ENCODE assay signal across 25 mouse cellular contexts in the genomic region with DNA sequence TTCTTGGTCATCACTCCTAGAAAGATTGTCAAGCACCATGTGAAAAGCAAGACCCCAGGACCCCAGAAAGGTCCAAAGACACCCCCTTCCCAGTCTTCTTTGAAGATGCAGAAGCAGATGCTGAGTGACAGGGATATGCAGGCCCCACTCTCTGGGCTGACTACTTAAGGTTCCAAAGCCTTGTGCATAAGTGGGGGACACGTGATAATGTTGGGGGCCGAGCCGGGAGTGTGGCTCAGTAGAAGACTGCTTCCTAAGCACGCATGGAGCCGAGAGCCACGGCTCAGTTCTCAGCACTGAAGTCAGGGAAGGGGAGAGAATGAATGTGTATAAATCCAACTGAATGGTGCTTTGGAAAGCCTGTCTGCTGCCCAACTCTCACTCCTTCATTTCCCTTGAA. TPM values are rescaled to one million over a fixed set of nuclear protein-coding genes. Genes with fewer than 3 reads are reported as not detected.
DNase-seq lines count a peak whose midpoint lies in the region; ATAC-seq and TF ChIP-seq lines count a peak whose summit lies in the region.
"Had no signal": no experiment of that assay in that cellular context is flagged by ENCODE, and none has a peak within 500 bp of the region (broad histone marks: within the 10 kb centered on the region; RNA-seq: fewer than 3 reads in every experiment).

No protein-coding gene starts in this region.

- peaks cover 26% of the 10 kb centered on the region for H3K4me1 ChIP-seq in forebrain, embryonic 10.5 days
- H3K4me1 ChIP-seq in forebrain, embryonic 15.5 days, result no peaks in the 10 kb centered on the region
- H3K4me1 ChIP-seq in heart, embryonic 14.5 days (ENCODE audit: control insufficient read depth in 2 of 2, insufficient read depth in 2 of 2, low read length in 2 of 2), result peaks cover 13 to 44% of the 10 kb centered on the region in 2 experiments
- peaks cover 17% of the 10 kb centered on the region for H3K4me1 ChIP-seq in lung, embryonic 14.5 days (ENCODE audit: insufficient read depth)
- peaks cover 25% of the 10 kb centered on the region for H3K4me1 ChIP-seq in embryonic facial prominence, embryonic 10.5 days
- H3K4me1 ChIP-seq: hindbrain, embryonic 15.5 days; intestine, embryonic 15.5 days had no signal

- ATAC-seq in forebrain, embryonic 15.5 days (replicated peaks), result no peak
- ATAC-seq in heart, embryonic 14.5 days (ENCODE audit: insufficient number of reproducible peaks, insufficient read depth, low FRiP score, low read depth), result no peak
- ATAC-seq in lung, embryonic 14.5 days (ENCODE audit: insufficient read depth), result no peak

- intact Hi-C loops in heart, postnatal 14 days (cut with DNase I), result no loop called here
- intact Hi-C loops in gastrocnemius, adult 2 months (cut with DNase I), result no loop called here

- no peak overlapping the region for H3K4me3 ChIP-seq in forebrain, embryonic 10.5 days
- H3K4me3 ChIP-seq in forebrain, embryonic 15.5 days, result no peak overlapping the region
- no peak overlapping the region for H3K4me3 ChIP-seq in heart, embryonic 14.5 days (ENCODE audit: control insufficient read depth in 1 of 2, insufficient read depth in 1 of 2, low read depth in 1 of 2, low read length in 2 of 2)
- no peak overlapping the region for H3K4me3 ChIP-seq in lung, embryonic 14.5 days (ENCODE audit: low read depth, low read length)
- H3K4me3 ChIP-seq in embryonic facial prominence, embryonic 10.5 days, result no peak overlapping the region
- no peak overlapping the region for H3K4me3 ChIP-seq in gastrocnemius, adult 2 months
- H3K4me3 ChIP-seq: embryonic facial prominence, embryonic 12.5 days; forebrain, embryonic 12.5 days; hindbrain, embryonic 15.5 days; intestine, embryonic 15.5 days; midbrain, embryonic 12.5 days; myocyte; neural tube, embryonic 13.5 days had no signal

- no peaks in the 10 kb centered on the region for H3K27me3 ChIP-seq in forebrain, embryonic 10.5 days (ENCODE audit: poor library complexity, severe bottlenecking)
- H3K27me3 ChIP-seq in forebrain, embryonic 15.5 days, result no peaks in the 10 kb centered on the region
- H3K27me3 ChIP-seq in heart, embryonic 14.5 days (ENCODE audit: control insufficient read depth, insufficient read depth, low read length), result no peaks in the 10 kb centered on the region
- no peaks in the 10 kb centered on the region for H3K27me3 ChIP-seq in lung, embryonic 14.5 days (ENCODE audit: insufficient read depth, low read length)
- H3K27me3 ChIP-seq in embryonic facial prominence, embryonic 10.5 days (replicated peaks; ENCODE audit: low read depth, poor library complexity, severe bottlenecking), result no peaks in the 10 kb centered on the region
- H3K27me3 ChIP-seq: embryonic facial prominence, embryonic 12.5 days; forebrain, embryonic 12.5 days; hindbrain, embryonic 15.5 days; intestine, embryonic 15.5 days; midbrain, embryonic 12.5 days; neural tube, embryonic 13.5 days had no signal

- peak overlapping the region; percentile 66 for H3K27ac ChIP-seq in forebrain, embryonic 10.5 days
- no peak overlapping the region for H3K27ac ChIP-seq in forebrain, embryonic 15.5 days (replicated peaks)
- H3K27ac ChIP-seq in heart, embryonic 14.5 days (replicated peaks in 1 of 2; ENCODE audit: control insufficient read depth in 1 of 2, insufficient read depth in 1 of 2, low read depth in 2 of 2, low read length in 2 of 2), result peak overlapping the region; percentile 47 to 94
- peak overlapping the region; percentile 58; the same call in 1 of the 2 replicates for H3K27ac ChIP-seq in lung, embryonic 14.5 days (ENCODE audit: low read depth)
- H3K27ac ChIP-seq in embryonic facial prominence, embryonic 10.5 days (replicated peaks), result peak overlapping the region; percentile 30; the same call in 1 of the 2 replicates
- no peak overlapping the region for H3K27ac ChIP-seq in gastrocnemius, adult 2 months
- H3K27ac ChIP-seq: embryonic facial prominence, embryonic 12.5 days; forebrain, embryonic 12.5 days; hindbrain, embryonic 15.5 days; intestine, embryonic 15.5 days; neural tube, embryonic 13.5 days had no signal

- TF ChIP-seq CTCF in lung, embryonic 14.5 days (IDR thresholded peaks at IDR 0.05; ENCODE audit: low read depth), result no peak
- TF ChIP-seq CTCF in gastrocnemius, adult 2 months (IDR thresholded peaks at IDR 0.05), result no peak

- H3K9ac ChIP-seq in forebrain, embryonic 15.5 days (replicated peaks), result no peak overlapping the region
- peak overlapping the region; percentile 45; the same call in 1 of the 2 replicates for H3K9ac ChIP-seq in heart, embryonic 14.5 days (ENCODE audit: low read length)
- no peak overlapping the region for H3K9ac ChIP-seq in lung, embryonic 14.5 days
- H3K9ac ChIP-seq: embryonic facial prominence, embryonic 12.5 days; forebrain, embryonic 12.5 days; hindbrain, embryonic 15.5 days; intestine, embryonic 15.5 days; midbrain, embryonic 12.5 days; neural tube, embryonic 13.5 days had no signal

- WGBS in forebrain, embryonic 10.5 days, result 26% methylated on average over 6 of the region's 6 CpGs
- WGBS in forebrain, embryonic 15.5 days, result 20% methylated on average over 6 of the region's 6 CpGs
- WGBS in heart, embryonic 14.5 days, result 15% methylated on average over 6 of the region's 6 CpGs
- 18% methylated on average over 6 of the region's 6 CpGs for WGBS in lung, embryonic 14.5 days
- WGBS in embryonic facial prominence, embryonic 10.5 days, result 30% methylated on average over 6 of the region's 6 CpGs

- H3K9me3 ChIP-seq in forebrain, embryonic 10.5 days, result no peaks in the 10 kb centered on the region
- H3K9me3 ChIP-seq in forebrain, embryonic 15.5 days, result no peaks in the 10 kb centered on the region
- H3K9me3 ChIP-seq in heart, embryonic 14.5 days (ENCODE audit: control insufficient read depth, low read length), result no peaks in the 10 kb centered on the region
- no peaks in the 10 kb centered on the region for H3K9me3 ChIP-seq in lung, embryonic 14.5 days (ENCODE audit: low read depth, low read length)
- H3K9me3 ChIP-seq in embryonic facial prominence, embryonic 10.5 days, result no peaks in the 10 kb centered on the region
- H3K9me3 ChIP-seq: embryonic facial prominence, embryonic 12.5 days; forebrain, embryonic 12.5 days; hindbrain, embryonic 15.5 days; intestine, embryonic 15.5 days; midbrain, embryonic 12.5 days; neural tube, embryonic 13.5 days had no signal

- no peaks in the 10 kb centered on the region for H3K36me3 ChIP-seq in forebrain, embryonic 10.5 days (replicated peaks)
- no peaks in the 10 kb centered on the region for H3K36me3 ChIP-seq in forebrain, embryonic 15.5 days
- H3K36me3 ChIP-seq in heart, embryonic 14.5 days (ENCODE audit: control insufficient read depth, insufficient read depth, low read length), result peaks cover 62% of the 10 kb centered on the region
- H3K36me3 ChIP-seq in lung, embryonic 14.5 days (ENCODE audit: insufficient read depth), result no peaks in the 10 kb centered on the region
- H3K36me3 ChIP-seq in embryonic facial prominence, embryonic 10.5 days (replicated peaks), result no peaks in the 10 kb centered on the region
- H3K36me3 ChIP-seq: embryonic facial prominence, embryonic 12.5 days; forebrain, embryonic 12.5 days; hindbrain, embryonic 15.5 days; intestine, embryonic 15.5 days; midbrain, embryonic 12.5 days; neural tube, embryonic 13.5 days had no signal

- no peak overlapping the region for H3K4me2 ChIP-seq in forebrain, embryonic 15.5 days (replicated peaks)
- H3K4me2 ChIP-seq in heart, embryonic 14.5 days (ENCODE audit: low read length), result peak overlapping the region; percentile 22; the same call in 1 of the 2 replicates
- no peak overlapping the region for H3K4me2 ChIP-seq in lung, embryonic 14.5 days
- H3K4me2 ChIP-seq: embryonic facial prominence, embryonic 12.5 days; forebrain, embryonic 12.5 days; hindbrain, embryonic 15.5 days; intestine, embryonic 15.5 days; neural tube, embryonic 13.5 days had no signal

- no peak for DNase-seq in forebrain, embryonic 10.5 days (ENCODE audit: extremely low spot score, low spot score)
- no peak for DNase-seq in heart, postnatal 14 days
- DNase-seq in lung, embryonic 14.5 days, result no peak
- DNase-seq in lung, postnatal 4 days, result no peak
- DNase-seq in embryonic facial prominence, embryonic 10.5 days (ENCODE audit: low spot score), result no peak
- no peak for DNase-seq in gastrocnemius, adult 2 months
- DNase-seq: adrenal gland, postnatal 36 days; cerebellum, adult 11 months; cerebellum, adult 9-11 months; right cerebral cortex, postnatal 25 days; spleen, adult 18-20 months had no signal

RNA-seq across cellular contexts. Expression of gene Fabp1, which starts 26.9 kb away (rescaled TPM):
- polyA plus RNA-seq in forebrain, embryonic 10.5 days (2016; fragmentation: Nextera tagmentation; extraction: Ambion mirVana), result not detected in 2 replicates
- polyA plus RNA-seq in forebrain, embryonic 15.5 days (2015; fragmentation: Nextera tagmentation; extraction: Ambion mirVana), result not detected in 2 replicates
- not detected in 2 replicates for polyA plus RNA-seq in heart, embryonic 14.5 days (2014; fragmentation: Nextera tagmentation; extraction: Ambion mirVana)
- total RNA-seq in heart, postnatal 14 days (2021), result not detected
- not detected in 2 replicates for polyA plus RNA-seq in lung, embryonic 14.5 days (2014; fragmentation: Nextera tagmentation; extraction: Ambion mirVana)
- polyA plus RNA-seq in embryonic facial prominence, embryonic 10.5 days (2016; fragmentation: Nextera tagmentation; extraction: Ambion mirVana), result not detected in 2 replicates
- not detected for total RNA-seq in gastrocnemius, adult 2 months (2021)
- total RNA-seq: adrenal gland, adult 18-20 months; common myeloid progenitor, adult 5-6 weeks; layer of hippocampus, adult 18-20 months; layer of hippocampus, postnatal 14 days; left cerebral cortex, adult 8-10 months had no signal
- polyA plus RNA-seq: embryonic facial prominence, embryonic 12.5 days; forebrain, embryonic 12.5 days; midbrain, embryonic 12.5 days; myocyte had no signal

RNA-seq across cellular contexts. Expression of gene Krcc1, which starts 44.9 kb away (rescaled TPM):
- polyA plus RNA-seq in forebrain, embryonic 10.5 days (2016; fragmentation: Nextera tagmentation; extraction: Ambion mirVana), result 30.1 and 31.9 TPM in 2 replicates
- 20.5 and 21.3 TPM in 2 replicates for polyA plus RNA-seq in forebrain, embryonic 15.5 days (2015; fragmentation: Nextera tagmentation; extraction: Ambion mirVana)
- 65.1 and 69.2 TPM in 2 replicates for polyA plus RNA-seq in heart, embryonic 14.5 days (2014; fragmentation: Nextera tagmentation; extraction: Ambion mirVana)
- 10 to 100 TPM; 46.1 to 49.5 TPM for total RNA-seq in heart, postnatal 14 days (2021)
- polyA plus RNA-seq in lung, embryonic 14.5 days (2014; fragmentation: Nextera tagmentation; extraction: Ambion mirVana), result 45.5 and 49.0 TPM in 2 replicates
- polyA plus RNA-seq in embryonic facial prominence, embryonic 10.5 days (2016; fragmentation: Nextera tagmentation; extraction: Ambion mirVana), result 29.2 and 32.5 TPM in 2 replicates
- total RNA-seq in gastrocnemius, adult 2 months (2021), result 10 to 100 TPM; 23.7 to 33.6 TPM

Comparison
In these comparisons a context has a peak if more than half of its experiments do, and no peak if none do; other contexts are left out.
1. H3K27ac ChIP-seq: peak in forebrain, embryonic 10.5 days (single experiment), heart, embryonic 14.5 days (2 of 2), lung, embryonic 14.5 days (single experiment) and embryonic facial prominence, embryonic 10.5 days (single experiment); none in forebrain, embryonic 15.5 days (single experiment) and gastrocnemius, adult 2 months (single experiment).